Mouse (Mus musculus): ENCODE measurements at regions not wholly inside any gene's neighbourhood (a gene's known extent, or its start where the extent isn't known, plus 50 kb on each side); places are given as distances from the start of the nearest gene placed in this dataset.

- DNase-seq, result no peak
- no peak overlapping the region for H3K4me3 ChIP-seq (replicated peaks; ENCODE audit: extremely low read depth, low read depth, low read length)
- TF ChIP-seq POLR2A (IDR thresholded peaks at IDR 0.05; ENCODE audit: borderline replicate concordance, extremely low read depth, low read depth, low read length), result no peak
- no peak for TF ChIP-seq CTCF (IDR thresholded peaks at IDR 0.05; ENCODE audit: insufficient read depth, low read length)
Observed at GRCm38 (mm10) chr4:89051897-89052296, 85.0 kb upstream of the Mtap start.

GRCm38 (mm10) chr4:89050551-89051199, 86.2 kb upstream of the Mtap start:
- WGBS, result 76% methylated on average over 4 of the region's 4 CpGs
- no peak overlapping the region for H3K4me3 ChIP-seq (replicated peaks; ENCODE audit: extremely low read depth, low read depth, low read length)
- DNase-seq, result no peak
- no peaks in the 10 kb centered on the region for H3K4me1 ChIP-seq (ENCODE audit: control insufficient read depth, insufficient read depth, low read length)
- TF ChIP-seq POLR2A (IDR thresholded peaks at IDR 0.05; ENCODE audit: borderline replicate concordance, extremely low read depth, low read depth, low read length), result no peak
- no peak for TF ChIP-seq CTCF (IDR thresholded peaks at IDR 0.05; ENCODE audit: insufficient read depth, low read length)

More at GRCm38 (mm10) chr4:89051897-89052296, 85.0 kb upstream of the Mtap start:
- H3K4me1 ChIP-seq (ENCODE audit: control insufficient read depth, insufficient read depth, low read length), result no peaks in the 10 kb centered on the region
- WGBS, result 60% methylated on average over 5 of the region's 5 CpGs

- no peak for TF ChIP-seq CTCF (IDR thresholded peaks at IDR 0.05; ENCODE audit: insufficient read depth, low read length)
- TF ChIP-seq POLR2A (IDR thresholded peaks at IDR 0.05; ENCODE audit: borderline replicate concordance, extremely low read depth, low read depth, low read length), result no peak
- no peak for DNase-seq
- Histone ChIP-seq H3K4me1 (ENCODE audit: control insufficient read depth, insufficient read depth, low read length) (no peaks in the 10 kb centered on the region), H3K4me3 (replicated peaks; ENCODE audit: extremely low read depth, low read depth, low read length) (no peak overlapping the region)
- 62% methylated on average over 7 of the region's 7 CpGs for WGBS
Observed at GRCm38 (mm10) chr4:89049592-89050440, 87.1 kb upstream of the Mtap start.

- DNase-seq, result no peak
- TF ChIP-seq CTCF (IDR thresholded peaks at IDR 0.05; ENCODE audit: insufficient read depth, low read length) (no peak), POLR2A (IDR thresholded peaks at IDR 0.05; ENCODE audit: borderline replicate concordance, extremely low read depth, low read depth, low read length) (no peak)
- Histone ChIP-seq H3K4me3 (replicated peaks; ENCODE audit: extremely low read depth, low read depth, low read length) (no peak overlapping the region), H3K4me1 (ENCODE audit: control insufficient read depth, insufficient read depth, low read length) (no peaks in the 10 kb centered on the region)
Observed at GRCm38 (mm10) chr4:89044516-89044915, 92.4 kb upstream of the Mtap start.

- DNase-seq, result no peak
- Histone ChIP-seq H3K4me3 (replicated peaks; ENCODE audit: extremely low read depth, low read depth, low read length) (no peak overlapping the region), H3K4me1 (ENCODE audit: control insufficient read depth, insufficient read depth, low read length) (no peaks in the 10 kb centered on the region)
- TF ChIP-seq POLR2A (IDR thresholded peaks at IDR 0.05; ENCODE audit: borderline replicate concordance, extremely low read depth, low read depth, low read length), result no peak
- WGBS, result 22% methylated on average over 1 of the region's 1 CpGs
Observed at GRCm38 (mm10) chr4:89043982-89044381, 92.9 kb upstream of the Mtap start.

- 60% methylated on average over 5 of the region's 5 CpGs for WGBS
- TF ChIP-seq CTCF (IDR thresholded peaks at IDR 0.05; ENCODE audit: insufficient read depth, low read length), result no peak
Observed at GRCm38 (mm10) chr4:89040856-89041255, 96.1 kb upstream of the Mtap start.

GRCm38 (mm10) chr4:89038906-89039305, 98.0 kb upstream of the Mtap start:
- H3K4me1 ChIP-seq (ENCODE audit: control insufficient read depth, insufficient read depth, low read length), result no peaks in the 10 kb centered on the region
- TF ChIP-seq POLR2A (IDR thresholded peaks at IDR 0.05; ENCODE audit: borderline replicate concordance, extremely low read depth, low read depth, low read length), result no peak
- TF ChIP-seq CTCF (IDR thresholded peaks at IDR 0.05; ENCODE audit: insufficient read depth, low read length), result no peak
- no peak overlapping the region for H3K4me3 ChIP-seq (replicated peaks; ENCODE audit: extremely low read depth, low read depth, low read length)
- 38% methylated on average over 5 of the region's 5 CpGs for WGBS
- DNase-seq, result no peak

More at GRCm38 (mm10) chr4:89040856-89041255, 96.1 kb upstream of the Mtap start:
- H3K4me3 ChIP-seq (replicated peaks; ENCODE audit: extremely low read depth, low read depth, low read length), result no peak overlapping the region
- H3K4me1 ChIP-seq (ENCODE audit: control insufficient read depth, insufficient read depth, low read length), result no peaks in the 10 kb centered on the region
- no peak for DNase-seq

- WGBS, result 59% methylated on average over 4 of the region's 4 CpGs
- DNase-seq, result no peak
- H3K4me3 ChIP-seq (replicated peaks; ENCODE audit: extremely low read depth, low read depth, low read length), result no peak overlapping the region
- TF ChIP-seq CTCF (IDR thresholded peaks at IDR 0.05; ENCODE audit: insufficient read depth, low read length), result no peak
- no peak for TF ChIP-seq POLR2A (IDR thresholded peaks at IDR 0.05; ENCODE audit: borderline replicate concordance, extremely low read depth, low read depth, low read length)
- H3K4me1 ChIP-seq (ENCODE audit: control insufficient read depth, insufficient read depth, low read length), result no peaks in the 10 kb centered on the region
Observed at GRCm38 (mm10) chr4:89038135-89038534, 98.8 kb upstream of the Mtap start.

- no peak for TF ChIP-seq CTCF (IDR thresholded peaks at IDR 0.05; ENCODE audit: insufficient read depth, low read length)
- no peak for TF ChIP-seq POLR2A (IDR thresholded peaks at IDR 0.05; ENCODE audit: borderline replicate concordance, extremely low read depth, low read depth, low read length)
- WGBS, result 72% methylated on average over 2 of the region's 2 CpGs
- H3K4me1 ChIP-seq (ENCODE audit: control insufficient read depth, insufficient read depth, low read length), result no peaks in the 10 kb centered on the region
- DNase-seq, result no peak
- no peak overlapping the region for H3K4me3 ChIP-seq (replicated peaks; ENCODE audit: extremely low read depth, low read depth, low read length)
Observed at GRCm38 (mm10) chr4:89034822-89035221, 102.1 kb upstream of the Mtap start.

- TF ChIP-seq CTCF (IDR thresholded peaks at IDR 0.05; ENCODE audit: insufficient read depth, low read length) (no peak), POLR2A (IDR thresholded peaks at IDR 0.05; ENCODE audit: borderline replicate concordance, extremely low read depth, low read depth, low read length) (no peak)
- Histone ChIP-seq H3K4me3 (replicated peaks; ENCODE audit: extremely low read depth, low read depth, low read length) (no peak overlapping the region), H3K4me1 (ENCODE audit: control insufficient read depth, insufficient read depth, low read length) (no peaks in the 10 kb centered on the region)
- 57% methylated on average over 3 of the region's 3 CpGs for WGBS
- DNase-seq, result no peak
Observed at GRCm38 (mm10) chr4:89034299-89034698, 102.6 kb upstream of the Mtap start.

Measured in lung, adult 2 months (tissue).